Mouse (Mus musculus) cerebellum, postnatal 36 days (tissue): ENCODE measurements at regions not wholly inside any gene's neighbourhood (a gene's known extent, or its start where the extent isn't known, plus 50 kb on each side); places are given as distances from the start of the nearest gene placed in this dataset.
A peak's percentile ranks its signal among the peaks of the same experiment; 100 is the strongest.

Experiments
- DNase-seq, 2 experiments: peaks; one replicate each; pipeline ENCODE4 v3.0.0; 2021 to 2022; ENCODE audit warnings: mixed read lengths in 2 of 2

GRCm38 (mm10) chr11:11012660-11013455 lies 101.2 kb upstream of the Vwc2 start:
- no peak for DNase-seq

GRCm38 (mm10) chr11:11013581-11013980 lies 100.4 kb upstream of the Vwc2 start:
- DNase-seq: no peak

- peak; percentile 8 to 13 for DNase-seq
Measured at GRCm38 (mm10) chr11:11014088-11014487, 99.9 kb upstream of the Vwc2 start.

- peak in 1 of 2 experiments; percentile 2 for DNase-seq
Measured at GRCm38 (mm10) chr11:11014538-11014937, 99.5 kb upstream of the Vwc2 start.

GRCm38 (mm10) chr11:11028849-11029248 lies 85.2 kb upstream of the Vwc2 start:
- DNase-seq: no peak
